24 mouse cellular contexts compared by ENCODE assay signal in the genomic region with DNA sequence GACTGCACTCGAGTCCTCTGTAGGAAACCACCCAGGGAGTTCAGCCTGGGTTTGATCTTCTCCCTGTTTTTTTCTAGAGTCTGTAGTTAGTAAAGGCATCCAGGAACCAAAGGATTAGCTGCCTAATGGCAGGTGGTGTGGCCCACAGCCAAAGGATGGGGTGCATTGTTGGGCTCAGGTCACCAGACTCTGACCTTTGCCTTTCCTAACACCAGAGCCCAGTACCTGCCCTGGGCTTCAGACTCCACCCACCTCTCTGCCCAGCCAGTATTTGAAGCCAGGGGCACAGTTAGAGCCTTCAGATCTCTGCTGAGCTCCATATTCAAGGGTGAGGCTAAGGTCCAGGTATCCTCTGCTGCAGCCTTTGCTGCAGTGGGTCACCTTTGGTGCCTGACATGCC. TPM values are rescaled to one million over a fixed set of nuclear protein-coding genes. Genes with fewer than 3 reads are reported as not detected.
"Had no signal": no experiment of that assay in that cellular context is flagged by ENCODE, and none has a peak within 500 bp of the region (broad histone marks: within the 10 kb centered on the region; RNA-seq: fewer than 3 reads in every experiment).

A gene (plus strand): TSS at position 301 of the 400 bp plus-strand sequence.

- H3K27ac ChIP-seq: lung, embryonic 15.5 days; macrophage; midbrain, embryonic 13.5 days; midbrain, embryonic 15.5 days; neural tube, embryonic 12.5 days had no signal

- H3K36me3 ChIP-seq: lung, embryonic 15.5 days; midbrain, embryonic 13.5 days; midbrain, embryonic 15.5 days; neural tube, embryonic 12.5 days had no signal

- H3K27me3 ChIP-seq: lung, embryonic 15.5 days; megakaryocyte, embryonic 14.5 days; midbrain, embryonic 13.5 days; midbrain, embryonic 15.5 days; neural tube, embryonic 12.5 days had no signal

- ATAC-seq: lung, postnatal 0 days; midbrain, embryonic 13.5 days; midbrain, embryonic 15.5 days had no signal

- H3K4me1 ChIP-seq: lung, embryonic 15.5 days; midbrain, embryonic 13.5 days; midbrain, embryonic 15.5 days; neural tube, embryonic 12.5 days had no signal

- DNase-seq: lung, adult 2 months; lung, postnatal 14 days; lung, postnatal 36 days; right cerebral cortex, postnatal 14 days; thymus, adult 2 months; thymus, postnatal 25 days; thymus, postnatal 4 days had no signal

- H3K4me2 ChIP-seq: lung, embryonic 15.5 days; midbrain, embryonic 11.5 days; midbrain, embryonic 13.5 days; midbrain, embryonic 15.5 days; neural tube, embryonic 12.5 days had no signal

- H3K9ac ChIP-seq: lung, embryonic 15.5 days; midbrain, embryonic 13.5 days; midbrain, embryonic 15.5 days; neural tube, embryonic 12.5 days had no signal

- H3K4me3 ChIP-seq: lung, embryonic 15.5 days; megakaryocyte, embryonic 14.5 days; midbrain, embryonic 13.5 days; midbrain, embryonic 15.5 days; neural tube, embryonic 12.5 days had no signal

- H3K9me3 ChIP-seq: lung, embryonic 15.5 days had no signal

RNA-seq across cellular contexts. Expression of the gene that starts here (rescaled TPM):
- total RNA-seq: megakaryocyte progenitor cell, adult 5-6 weeks; midbrain, postnatal 0 days; monocyte, adult 5-6 weeks; neutrophil, adult 5-6 weeks had no signal
- polyA plus RNA-seq: liver, embryonic 16.5 days; lung, adult 2 months; lung, embryonic 15.5 days; lung, postnatal 0 days; macrophage; midbrain, embryonic 11.5 days; midbrain, embryonic 13.5 days; midbrain, embryonic 15.5 days; midbrain, postnatal 0 days; neural tube, embryonic 12.5 days; neural tube, embryonic 14.5 days; spleen, adult 2 months; stomach, embryonic 16.5 days; thymus, adult 2 months; urinary bladder, adult 2 months had no signal
